Mouse (Mus musculus): ENCODE measurements around the gene Trim30d. TPM values are rescaled to one million over a fixed set of nuclear protein-coding genes. Genes with fewer than 3 reads are reported as not detected.

Gene Trim30d
- polyA plus RNA-seq, 1 experiment from 2014 or later = 0.25 TPM

GRCm38 (mm10) chr7:104445961-104446645 is 61.5 kb downstream of the Trim30d start:
- peak; percentile 18 for DNase-seq (ENCODE audit: low spot score)
- no peak overlapping the region for H3K27ac ChIP-seq (replicated peaks; ENCODE audit: low read depth, low read length)
- H3K9me3 ChIP-seq (replicated peaks; ENCODE audit: control insufficient read depth, low read length) = no peaks in the 10 kb centered on the region
- ATAC-seq (replicated peaks; ENCODE audit: insufficient number of reproducible peaks, low FRiP score, low TSS enrichment, low read depth) = no peak
- H3K36me3 ChIP-seq (replicated peaks; ENCODE audit: control insufficient read depth, insufficient read depth, low read depth, low read length) = no peaks in the 10 kb centered on the region
- H3K4me2 ChIP-seq (ENCODE audit: low read depth, low read length) = no peak overlapping the region
- no peaks in the 10 kb centered on the region for H3K27me3 ChIP-seq (ENCODE audit: control insufficient read depth, insufficient read depth, low read length)
- no peaks in the 10 kb centered on the region for H3K4me1 ChIP-seq (ENCODE audit: control insufficient read depth, insufficient read depth, low read length)
- H3K4me3 ChIP-seq (ENCODE audit: low read depth, low read length) = no peak overlapping the region
- WGBS = 59% methylated on average over 2 of the region's 2 CpGs
- H3K9ac ChIP-seq (replicated peaks; ENCODE audit: low read length) = no peak overlapping the region

Other genes with a start within 250 kb of the Trim30d start
- 0.11 TPM in 1 of 2 replicates, not detected in the other for gene Trim5, start 219.8 kb downstream of the Trim30d start, polyA plus RNA-seq (2014; fragmentation: Nextera tagmentation; extraction: Ambion mirVana)
- 1.7 and 2.9 TPM in 2 replicates for gene Trim12a, start 192.4 kb downstream of the Trim30d start, polyA plus RNA-seq (2014; fragmentation: Nextera tagmentation; extraction: Ambion mirVana)
- gene Trim34b, start 178.4 kb downstream of the Trim30d start, polyA plus RNA-seq (2014; fragmentation: Nextera tagmentation; extraction: Ambion mirVana) = not detected in 2 replicates
- gene Trim12c, start 154.5 kb downstream of the Trim30d start, polyA plus RNA-seq (2014; fragmentation: Nextera tagmentation; extraction: Ambion mirVana) = 1.0 and 1.2 TPM in 2 replicates
- gene Trim30b, start 138.0 kb downstream of the Trim30d start, polyA plus RNA-seq (2014; fragmentation: Nextera tagmentation; extraction: Ambion mirVana) = not detected in 2 replicates
- gene Trim30c, start 107.0 kb downstream of the Trim30d start, polyA plus RNA-seq (2014; fragmentation: Nextera tagmentation; extraction: Ambion mirVana) = not detected in 2 replicates
- 0.50 and 1.3 TPM in 2 replicates for gene Trim30a, start 42.7 kb downstream of the Trim30d start, polyA plus RNA-seq (2014; fragmentation: Nextera tagmentation; extraction: Ambion mirVana)
- not detected in 2 replicates for gene Olfr651, start 42.3 kb upstream of the Trim30d start, polyA plus RNA-seq (2014; fragmentation: Nextera tagmentation; extraction: Ambion mirVana)
- gene Olfr652, start 53.1 kb upstream of the Trim30d start, polyA plus RNA-seq (2014; fragmentation: Nextera tagmentation; extraction: Ambion mirVana) = not detected in 2 replicates
- gene Olfr653, start 69.5 kb upstream of the Trim30d start, polyA plus RNA-seq (2014; fragmentation: Nextera tagmentation; extraction: Ambion mirVana) = not detected in 2 replicates
- not detected in 2 replicates for gene Olfr654, start 79.2 kb upstream of the Trim30d start, polyA plus RNA-seq (2014; fragmentation: Nextera tagmentation; extraction: Ambion mirVana)
- not detected in 2 replicates for gene Olfr655, start 93.9 kb upstream of the Trim30d start, polyA plus RNA-seq (2014; fragmentation: Nextera tagmentation; extraction: Ambion mirVana)
- not detected in 2 replicates for gene Olfr656, start 106.1 kb upstream of the Trim30d start, polyA plus RNA-seq (2014; fragmentation: Nextera tagmentation; extraction: Ambion mirVana)
- gene Olfr657, start 116.9 kb upstream of the Trim30d start, polyA plus RNA-seq (2014; fragmentation: Nextera tagmentation; extraction: Ambion mirVana) = not detected in 2 replicates
- gene Olfr658, start 139.5 kb upstream of the Trim30d start, polyA plus RNA-seq (2014; fragmentation: Nextera tagmentation; extraction: Ambion mirVana) = not detected in 2 replicates
- gene Olfr659, start 158.9 kb upstream of the Trim30d start, polyA plus RNA-seq (2014; fragmentation: Nextera tagmentation; extraction: Ambion mirVana) = not detected in 2 replicates
- gene Olfr661, start 178.7 kb upstream of the Trim30d start, polyA plus RNA-seq (2014; fragmentation: Nextera tagmentation; extraction: Ambion mirVana) = not detected in 2 replicates